Mouse (Mus musculus) fat pad, adult 2 months (tissue): Measurements from ENCODE around the gene Gm8298.
A peak's percentile ranks its signal among the peaks of the same experiment; 100 is the strongest.
"Not testable (repeated sequence)": the region's sequence is repeated elsewhere in the genome, so short reads cannot be mapped to it uniquely, and the experiment has no call there.

Experiments used
- DNase-seq: peaks from one replicate; pipeline ENCODE4 v3.0.0-alpha.2; 2011; ENCODE audit warnings: low read depth, low spot score; ENCODE audit errors: extremely low read depth

Gene Gm8298

GRCm38 (mm10) chr3:59860751-59861150 is at the start of gene Gm8298:
Gene Gm8298 (plus strand): TSS chr3:59861051.
- DNase-seq = no peak

- DNase-seq = no peak
These were observed 47.7 kb upstream of the Gm8298 start for GRCm38 (mm10) chr3:59813169-59813568.

GRCm38 (mm10) chr3:59870765-59871164 is 9.9 kb downstream of the Gm8298 start:
- DNase-seq = no peak

GRCm38 (mm10) chr3:59877601-59878000 is 16.8 kb downstream of the Gm8298 start:
- not testable (repeated sequence) for DNase-seq

- DNase-seq = not testable (repeated sequence)
These were observed 19.1 kb downstream of the Gm8298 start for GRCm38 (mm10) chr3:59879801-59880554.

GRCm38 (mm10) chr3:59893276-59893675 is 32.4 kb downstream of the Gm8298 start:
- DNase-seq = peak; percentile 49

- DNase-seq = peak; percentile 47
These were observed 64.1 kb downstream of the Gm8298 start, which contains the start of gene C130079G13Rik for GRCm38 (mm10) chr3:59924914-59925313. Gene C130079G13Rik (plus strand): TSS chr3:59925214.
